Mouse (Mus musculus): Measurements from ENCODE around the gene Dhrs4.

The Dhrs4 gene

GRCm38 (mm10) chr14:55490361-55491201 is 12.0 kb downstream of the Dhrs4 start, which contains the start of gene Carmil3:
TSS of gene Carmil3 (plus strand) at chr14:55490651.
- DNase-seq: peak; percentile 89

- peak; percentile 63 for DNase-seq
Observed at GRCm38 (mm10) chr14:55491291-55491833, 12.8 kb downstream of the Dhrs4 start.

DNA sequence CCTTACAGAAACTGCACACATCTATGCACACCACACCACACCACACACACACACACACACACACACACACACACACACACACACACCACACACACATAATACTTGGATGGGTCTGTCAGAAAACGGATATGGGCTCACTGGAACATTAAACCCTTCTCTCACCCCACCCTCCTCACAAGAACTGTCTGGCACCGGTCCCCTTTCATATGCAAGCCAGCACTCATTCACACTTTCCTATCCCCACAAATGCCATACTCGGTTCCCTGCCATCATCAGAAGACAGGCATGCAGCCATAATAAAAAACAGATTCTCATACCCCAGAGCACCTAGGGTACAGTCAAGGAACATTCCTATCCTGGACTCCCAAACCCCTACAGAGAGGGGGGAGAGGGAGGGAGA is 13.5 kb downstream of the Dhrs4 start:
- DNase-seq: no peak

DNA sequence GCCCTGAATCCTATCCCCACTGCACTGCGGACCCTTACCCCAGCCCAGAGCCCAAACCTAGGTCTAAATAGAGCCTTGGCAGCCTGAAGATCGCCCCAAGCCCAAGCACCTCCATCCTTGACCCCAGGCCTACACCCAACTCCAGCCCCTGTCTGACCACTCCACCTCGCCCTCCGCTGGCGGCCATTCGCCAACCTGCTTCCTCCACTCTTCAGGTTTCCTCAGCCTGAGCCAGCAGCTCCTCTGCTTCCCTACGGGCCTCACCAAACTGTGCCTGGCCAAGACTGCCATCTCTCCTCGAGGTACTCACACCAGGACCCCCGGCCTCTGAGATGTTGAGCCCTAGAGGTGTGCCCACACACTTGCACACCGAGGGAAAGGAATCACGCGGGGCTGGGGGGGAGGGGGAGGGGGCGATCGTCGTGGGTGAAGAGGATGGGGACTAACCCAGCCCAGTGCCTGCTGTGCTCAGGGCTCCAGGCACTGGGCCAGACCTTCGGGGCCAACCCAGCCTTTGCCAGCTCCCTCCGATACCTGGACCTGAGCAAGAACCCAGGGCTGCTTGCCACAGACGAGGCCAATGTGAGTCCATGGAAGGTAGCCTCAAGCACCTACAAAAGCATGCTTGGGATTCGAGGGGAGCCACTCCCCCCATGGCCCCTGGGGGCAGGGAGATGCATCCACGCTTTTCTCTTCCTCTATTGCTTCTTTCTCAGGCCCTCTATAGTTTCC is 17.1 kb downstream of the Dhrs4 start:
- no peak for DNase-seq

- DNase-seq: no peak
Observed at GRCm38 (mm10) chr14:55496761-55497448, 18.3 kb downstream of the Dhrs4 start.

- peak; percentile 96 for DNase-seq
Observed at GRCm38 (mm10) chr14:55497449-55497821, 18.9 kb downstream of the Dhrs4 start.

GRCm38 (mm10) chr14:55505612-55506011 is 27.1 kb downstream of the Dhrs4 start:
- DNase-seq: no peak

DNA sequence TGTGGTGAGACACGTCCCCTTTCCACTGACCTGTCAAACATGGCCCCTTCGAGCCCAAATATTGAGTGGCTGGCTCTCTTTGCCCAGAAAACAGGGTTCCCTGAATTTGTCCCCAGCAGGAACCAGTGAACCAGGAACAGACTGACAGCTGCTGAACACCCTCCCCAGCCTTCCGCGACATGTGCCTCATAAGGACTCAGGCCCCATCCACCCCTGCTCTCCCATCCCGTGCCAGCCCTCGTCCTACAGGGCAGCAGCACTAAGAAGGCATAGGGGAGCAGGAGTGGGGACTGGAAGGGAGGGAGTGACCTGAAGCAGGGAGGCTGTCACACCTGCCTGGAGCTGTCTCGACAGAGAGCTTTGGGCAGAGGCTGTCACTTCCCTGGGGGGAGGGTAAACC is 29.2 kb downstream of the Dhrs4 start:
- no peak for DNase-seq

- no peak for DNase-seq
Observed at GRCm38 (mm10) chr14:55509540-55509939, 31.0 kb downstream of the Dhrs4 start.

GRCm38 (mm10) chr14:55510125-55510731 is 31.7 kb downstream of the Dhrs4 start, which contains the start of gene Cpne6:
TSS of gene Cpne6 (plus strand) at chr14:55510445.
- peak; percentile 29 for DNase-seq

GRCm38 (mm10) chr14:55511037-55511436 is 32.5 kb downstream of the Dhrs4 start:
- DNase-seq: peak; percentile 34

DNA sequence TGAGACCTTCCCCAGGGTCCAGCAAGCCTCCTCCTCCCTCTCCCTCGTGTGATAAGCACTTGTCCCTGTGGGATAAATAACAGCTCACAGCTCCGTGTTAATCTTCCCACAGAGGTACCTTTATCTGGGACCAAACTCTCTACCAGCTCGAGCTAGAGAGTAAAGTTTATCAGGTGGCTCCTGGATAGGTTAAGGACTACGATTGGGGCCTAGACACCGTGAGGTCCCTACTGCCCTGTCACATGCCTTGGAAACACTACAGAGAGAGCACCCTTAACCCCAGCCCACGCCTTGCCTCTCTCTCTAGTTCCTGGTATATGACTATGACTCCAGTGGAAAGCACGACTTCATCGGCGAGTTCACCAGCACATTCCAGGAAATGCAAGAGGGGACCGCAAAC is 35.4 kb downstream of the Dhrs4 start:
- DNase-seq: no peak

DNA sequence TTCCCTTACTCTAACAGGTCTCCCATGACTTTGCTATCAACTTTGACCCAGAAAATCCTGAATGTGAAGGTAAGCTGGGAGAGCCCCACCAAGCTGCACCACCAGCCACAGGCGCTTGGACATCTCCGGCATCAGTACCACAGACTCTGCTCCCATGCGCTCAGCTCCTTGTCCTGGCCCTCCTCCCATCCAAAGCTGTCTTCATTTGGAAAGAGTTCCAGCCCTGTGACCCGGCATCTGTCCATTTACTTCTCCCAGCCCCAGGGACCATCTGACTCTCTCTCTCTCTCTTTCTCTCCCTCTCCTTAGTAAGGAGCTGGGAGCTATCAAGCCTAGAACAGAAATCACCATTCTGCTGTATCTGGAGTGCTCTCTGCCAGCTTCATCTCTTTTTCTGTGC is 37.3 kb downstream of the Dhrs4 start:
- DNase-seq: no peak

GRCm38 (mm10) chr14:55518897-55519296 is 40.3 kb downstream of the Dhrs4 start:
- no peak for DNase-seq

- no peak for DNase-seq
Observed at GRCm38 (mm10) chr14:55519604-55520003, 41.0 kb downstream of the Dhrs4 start.

- DNase-seq: peak; percentile 46
Observed at GRCm38 (mm10) chr14:55520451-55521361, 42.1 kb downstream of the Dhrs4 start.

DNA sequence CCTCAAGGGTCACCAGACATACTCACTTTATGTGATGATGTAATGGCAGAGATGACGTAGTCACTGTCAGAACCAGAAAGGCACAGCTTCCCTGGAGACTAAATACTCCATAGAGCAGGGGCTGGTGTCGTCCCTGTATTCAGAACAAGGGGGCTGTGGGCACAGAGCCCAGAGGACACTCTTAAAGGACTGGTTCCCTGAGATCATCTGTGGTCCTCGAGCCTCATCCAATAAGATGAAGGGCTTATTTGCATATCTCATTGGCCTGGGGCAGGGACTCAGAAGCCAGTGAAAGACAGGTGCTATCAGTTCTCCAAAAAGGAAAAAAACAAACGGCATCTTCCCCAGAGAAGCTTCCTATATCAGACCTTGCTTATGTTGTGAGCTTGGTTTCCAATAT is 45.5 kb downstream of the Dhrs4 start:
- DNase-seq: no peak

DNA sequence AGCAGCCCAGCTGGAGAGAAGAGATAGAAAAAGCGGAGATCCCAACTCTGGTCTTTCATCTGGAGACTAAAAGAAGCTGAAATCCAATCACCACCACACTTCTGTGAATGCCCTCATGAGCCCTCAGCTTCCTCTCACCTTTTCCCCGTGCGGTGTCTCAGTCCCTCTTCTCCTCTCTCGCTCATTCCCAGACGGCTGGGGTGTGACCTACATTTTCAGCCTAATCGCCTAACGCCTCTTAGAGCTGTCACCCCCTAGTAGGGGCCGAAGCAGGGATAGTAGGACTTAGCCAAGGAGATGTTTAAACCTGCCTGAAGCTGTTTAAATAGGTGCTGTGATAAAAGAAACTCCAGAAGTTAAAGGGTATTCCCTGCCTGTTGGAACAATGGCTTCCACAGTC is 46.2 kb downstream of the Dhrs4 start, which contains the start of gene Nrl:
Gene Nrl (minus strand): TSS at position 197 of the 400 bp plus-strand sequence.
- DNase-seq: no peak

GRCm38 (mm10) chr14:55526674-55527073 is 48.1 kb downstream of the Dhrs4 start:
- no peak for DNase-seq

GRCm38 (mm10) chr14:55527940-55528339 is 49.4 kb downstream of the Dhrs4 start:
- DNase-seq: no peak

GRCm38 (mm10) chr14:55536116-55536745 is 57.7 kb downstream of the Dhrs4 start:
- peak; percentile 53 for DNase-seq

All from right cerebral cortex, postnatal 4 days (tissue).